Mouse (Mus musculus) neutrophil, adult 59 days (primary cell): ENCODE data around the gene Vmn1r206. TPM values are rescaled to one million over a fixed set of nuclear protein-coding genes. Genes with fewer than 3 reads are reported as not detected.

ENCODE experiments used
- total RNA-seq, 2 experiments: library from RNA; stranded (reverse); gene quantifications; 1 replicate in 1 of 2; 2 replicates in 1 of 2; pipeline ENCODE4 v1.2.4; 2023

Vmn1r206 gene
- total RNA-seq: not detected

GRCm38 (mm10) chr13:22624151-22624550, at the start of gene Vmn1r206:
TSS of gene Vmn1r206 (minus strand) at chr13:22624251.

GRCm38 (mm10) chr13:22592900-22593299, 31.2 kb downstream of the Vmn1r206 start, which contains the start of gene Vmn1r205:
TSS of gene Vmn1r205 (minus strand) at chr13:22593000.

Other genes with a start within 250 kb of the Vmn1r206 start
- gene Vmn1r199, start 244.4 kb downstream of the Vmn1r206 start, total RNA-seq: not detected
- gene Vmn1r200, start 233.9 kb downstream of the Vmn1r206 start, total RNA-seq: not detected
- gene Vmn1r201, start 152.3 kb downstream of the Vmn1r206 start, total RNA-seq: not detected
- gene Vmn1r202, start 118.9 kb downstream of the Vmn1r206 start, total RNA-seq: not detected
- gene Vmn1r203, start 106.1 kb downstream of the Vmn1r206 start, total RNA-seq: not detected
- not detected for gene Vmn1r204, start 71.1 kb downstream of the Vmn1r206 start, total RNA-seq
- not detected for gene Vmn1r205, start 31.3 kb downstream of the Vmn1r206 start, total RNA-seq
- gene Vmn1r207-ps, start 105.4 kb upstream of the Vmn1r206 start, total RNA-seq: under 1 TPM; 0.13 TPM
- not detected for gene Vmn1r208, start 153.1 kb upstream of the Vmn1r206 start, total RNA-seq
- gene Vmn1r209, start 185.4 kb upstream of the Vmn1r206 start, total RNA-seq: under 1 TPM in 1 of 2 experiments, not detected in 1; 0.09 TPM
- gene Vmn1r210, start 207.1 kb upstream of the Vmn1r206 start, total RNA-seq: not detected
- gene Vmn1r211, start 233.3 kb upstream of the Vmn1r206 start, total RNA-seq: not detected